Mouse (Mus musculus) thymus, adult 2 months (tissue): Measurements from ENCODE around the gene Coq10a. TPM values are rescaled to one million over a fixed set of nuclear protein-coding genes. Genes with fewer than 3 reads are reported as not detected.

Experiments used
- DNase-seq: peaks from one replicate; pipeline ENCODE4 v3.0.0; 2021
- H3K27ac ChIP-seq: fragments of 200-500 bp; 2 replicates; pipeline ENCODE4 v1.5.1; 2012; ENCODE audit warnings: low read length, control low read depth; ENCODE audit not compliant: control insufficient read depth, insufficient read depth
- H3K27me3 ChIP-seq: fragments of 200-500 bp; 2 replicates; pipeline ENCODE4 v1.6.1; 2012; ENCODE audit warnings: mild to moderate bottlenecking, low read length, moderate library complexity, mixed read lengths; ENCODE audit not compliant: control insufficient read depth, insufficient read depth
- H3K36me3 ChIP-seq: fragments of 200-500 bp; 2 replicates; pipeline ENCODE4 v1.6.1; 2012; ENCODE audit warnings: mild to moderate bottlenecking, low read length, moderate library complexity; ENCODE audit not compliant: control insufficient read depth, insufficient read depth
- H3K4me1 ChIP-seq: fragments of 200-500 bp; replicated peaks from 2 replicates; pipeline ENCODE4 v1.6.1; 2012; ENCODE audit warnings: low read length; ENCODE audit not compliant: control insufficient read depth, insufficient read depth
- H3K4me3 ChIP-seq: fragments of 200-500 bp; 2 replicates; pipeline ENCODE4 v1.5.1; 2012; ENCODE audit warnings: mild to moderate bottlenecking, low read length, control low read depth, moderate library complexity; ENCODE audit not compliant: control insufficient read depth, insufficient read depth
- CTCF ChIP-seq: fragments of 200-500 bp; IDR thresholded peaks from 2 replicates; pipeline ENCODE4 v1.5.1; 2012; ENCODE audit warnings: mild to moderate bottlenecking, control low read depth, low read length, moderate library complexity, borderline replicate concordance; ENCODE audit not compliant: control insufficient read depth, poor library complexity, insufficient read depth; ENCODE audit errors: extremely low read depth
- POLR2A ChIP-seq: fragments of 200-500 bp; IDR thresholded peaks from 2 replicates; pipeline ENCODE4 v1.6.1; 2012; ENCODE audit warnings: mild to moderate bottlenecking, low read length, control low read depth, moderate library complexity; ENCODE audit not compliant: control insufficient read depth, poor library complexity, insufficient read depth; ENCODE audit errors: extremely low read depth
- WGBS: fragments of 180-500 bp; shearing (Covaris S2); methylation state at CpG from one replicate; pipeline ENCODE4 v1.1.7; 2018; 5-methylcytosine and 5-hydroxymethylcytosine counted together
- polyA plus RNA-seq: library from polyadenylated mRNA; depleted of rRNA; stranded (reverse); fragments of >200 nt; gene quantifications from 2 replicates; pipeline ENCODE4 v1.2.3, GENCODE M21; 2012; rRNA removed

Coq10a gene
- polyA plus RNA-seq, result 62.9 and 71.7 TPM in 2 replicates

- under 1% methylated on average over 84 of the region's 87 CpGs for WGBS
- H3K27me3 ChIP-seq, result no peaks in the 10 kb centered on the region
- peaks cover 11% of the 10 kb centered on the region for H3K4me1 ChIP-seq
- H3K36me3 ChIP-seq, result peaks cover 1% of the 10 kb centered on the region
- peak; percentile 45; the same call in 1 of the 2 replicates for TF ChIP-seq CTCF
- TF ChIP-seq POLR2A, result peak; percentile 93; the same call in 1 of the 2 replicates
- H3K27ac ChIP-seq, result peak within 1 kb of the TSS; percentile 49
- peak within 1 kb of the TSS; percentile 81 for H3K4me3 ChIP-seq
- DNase-seq, result peak; percentile 90
Observed at GRCm38 (mm10) chr10:128368402-128369217, at the start of gene Coq10a. Coq10a (minus strand) TSS chr10:128368997.

DNA sequence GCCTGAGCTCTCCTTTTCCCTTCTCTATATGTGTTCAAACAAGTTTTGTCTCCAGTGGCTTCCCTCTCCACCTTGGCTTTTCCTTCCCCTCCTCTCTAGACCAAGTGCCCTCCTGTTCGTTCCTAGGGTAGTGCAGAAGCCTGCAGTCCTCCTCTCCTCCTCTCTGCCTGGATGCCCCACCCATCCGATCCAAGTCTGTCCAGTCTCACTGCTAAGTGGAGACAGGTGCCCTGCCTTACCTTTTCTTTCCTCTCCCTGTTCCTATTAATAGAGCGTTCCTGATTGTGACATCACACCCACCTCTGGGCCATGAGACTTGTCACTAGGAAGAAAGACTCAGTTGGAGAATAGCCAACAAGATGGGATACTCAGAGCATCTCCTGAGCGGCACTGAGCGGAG lies 46.1 kb upstream of the Coq10a start:
- Histone ChIP-seq H3K4me3 (no peak overlapping the region), H3K27ac (no peak overlapping the region), H3K27me3 (no peaks in the 10 kb centered on the region), H3K36me3 (peaks cover 24% of the 10 kb centered on the region; the same call in 1 of the 2 replicates), H3K4me1 (peaks cover 16% of the 10 kb centered on the region)
- no peak for DNase-seq
- WGBS, result 97% methylated on average over 5 of the region's 5 CpGs
- no peak for TF ChIP-seq CTCF
- no peak for TF ChIP-seq POLR2A

GRCm38 (mm10) chr10:128413076-128413475 lies 44.3 kb upstream of the Coq10a start:
- Histone ChIP-seq H3K27me3 (no peaks in the 10 kb centered on the region), H3K4me1 (peaks cover 25% of the 10 kb centered on the region), H3K27ac (no peak overlapping the region), H3K4me3 (no peak overlapping the region), H3K36me3 (peaks cover 18% of the 10 kb centered on the region; the same call in 1 of the 2 replicates)
- no peak for TF ChIP-seq CTCF
- no peak for TF ChIP-seq POLR2A
- 33% methylated on average over 1 of the region's 1 CpGs for WGBS
- DNase-seq, result no peak

- no peak overlapping the region for H3K27ac ChIP-seq
- peaks cover 25% of the 10 kb centered on the region for H3K4me1 ChIP-seq
- H3K4me3 ChIP-seq, result no peak overlapping the region
- DNase-seq, result no peak
- TF ChIP-seq CTCF (no peak), POLR2A (no peak)
- no peaks in the 10 kb centered on the region for H3K27me3 ChIP-seq
- whole genome bisulfite sequencing, result 14% methylated on average over 1 of the region's 1 CpGs
- H3K36me3 ChIP-seq, result peaks cover 15% of the 10 kb centered on the region; the same call in 1 of the 2 replicates
Observed at GRCm38 (mm10) chr10:128412558-128412957, 43.8 kb upstream of the Coq10a start.

- Histone ChIP-seq H3K27ac (no peak overlapping the region), H3K4me3 (peak overlapping the region; percentile 87), H3K27me3 (no peaks in the 10 kb centered on the region), H3K4me1 (peaks cover 25% of the 10 kb centered on the region), H3K36me3 (peaks cover 11% of the 10 kb centered on the region; the same call in 1 of the 2 replicates)
- DNase-seq, result no peak
- WGBS, result 7% methylated on average over 14 of the region's 14 CpGs
- TF ChIP-seq CTCF (no peak), POLR2A (no peak)
Observed at GRCm38 (mm10) chr10:128412055-128412381, 43.2 kb upstream of the Coq10a start.

- peak; percentile 98 for DNase-seq
- Histone ChIP-seq H3K4me3 (peak within 1 kb of the TSS; percentile 87), H3K4me1 (peaks cover 25% of the 10 kb centered on the region), H3K36me3 (peaks cover 7% of the 10 kb centered on the region; the same call in 1 of the 2 replicates), H3K27me3 (no peaks in the 10 kb centered on the region), H3K27ac (peak within 1 kb of the TSS; percentile 94)
- TF ChIP-seq CTCF (0 out of 2 replicates have a peak, but pooled peaks have one; percentile 19), POLR2A (peak; percentile 96)
- WGBS, result under 1% methylated on average over 50 of the region's 50 CpGs
Observed at GRCm38 (mm10) chr10:128411211-128412054, 42.6 kb upstream of the Coq10a start, which contains the start of the genes Nabp2 and Rnf41. Nabp2 (minus strand) TSS chr10:128411492. Rnf41 (plus strand) TSS chr10:128411657.
